38 mouse cellular contexts compared by ENCODE assay signal in genomic region chr5:120870782-120871181, GRCm38 (mm10). TPM values are rescaled to one million over a fixed set of nuclear protein-coding genes. Genes with fewer than 3 reads are reported as not detected.
DNase-seq lines count a peak whose midpoint lies in the region; ATAC-seq lines count a peak whose summit lies in the region.
"Had no signal": no experiment of that assay in that cellular context is flagged by ENCODE, and none has a peak within 500 bp of the region (broad histone marks: within the 10 kb centered on the region; RNA-seq: fewer than 3 reads in every experiment).

No protein-coding gene starts in this region.

- DNase-seq in heart, adult 11 months, result peak; percentile 63
- DNase-seq in heart, postnatal 36 days, result no peak
- peak; percentile 12 to 14 for DNase-seq in left cerebral cortex, postnatal 14 days (ENCODE audit: low spot score in 2 of 2)
- no peak for DNase-seq in left cerebral cortex, postnatal 10 days (ENCODE audit: extremely low spot score in 1 of 2, low spot score in 2 of 2)
- DNase-seq in right cerebral cortex, adult 2 months (ENCODE audit: low spot score in 2 of 2), result peak; percentile 7 to 10
- no peak for DNase-seq in right cerebral cortex, postnatal 14 days
- DNase-seq: adrenal gland, postnatal 25 days; cerebellum, adult 2 months; cerebellum, postnatal 25 days; gastrocnemius, postnatal 14 days; liver, embryonic 13.5 days; lung, adult 18-20 months; lung, postnatal 10 days; thymus, postnatal 14 days had no signal

- no peak for ATAC-seq in activated CD4-positive, CD25-positive, alpha-beta regulatory T cell, adult 4 months
- ATAC-seq: CD4-positive, CD25-positive, alpha-beta regulatory T cell, adult 4 months; forebrain, embryonic 15.5 days; intestine, postnatal 0 days; midbrain, embryonic 16.5 days had no signal

- intact Hi-C loops in heart, postnatal 36 days (cut with DNase I), result no loop called here
- intact Hi-C loops in left cerebral cortex, postnatal 14 days (cut with DNase I), result no loop called here
- intact Hi-C loops in left cerebral cortex, postnatal 10 days (cut with DNase I), result no loop called here

RNA-seq across cellular contexts. Expression of gene Oas1h, which starts 9.6 kb away (rescaled TPM):
- total RNA-seq in heart, postnatal 36 days (2021), result not detected
- not detected for total RNA-seq in left cerebral cortex, postnatal 14 days (2021)
- not detected for total RNA-seq in left cerebral cortex, postnatal 10 days (2021)
- polyA plus RNA-seq in activated CD4-positive, CD25-positive, alpha-beta regulatory T cell, adult 4 months (2017; shearing (Covaris generic)), result not detected
- total RNA-seq: adrenal gland, adult 18-20 months; adrenal gland, postnatal 25 days; gastrocnemius, postnatal 14 days; granulocyte monocyte progenitor cell, adult 5-6 weeks; hematopoietic stem cell, adult 5-6 weeks; layer of hippocampus, postnatal 10 days; left cerebral cortex, adult 18-20 months; megakaryocyte-erythroid progenitor cell, adult 5-6 weeks had no signal
- polyA plus RNA-seq: CD4-positive, CD25-positive, alpha-beta regulatory T cell, adult 4 months; cerebellum, adult 2 months; embryonic facial prominence, embryonic 12.5 days; forebrain, embryonic 10.5 days; forebrain, embryonic 15.5 days; heart, embryonic 11.5 days; heart, embryonic 16.5 days; hindbrain, embryonic 14.5 days; intestine, postnatal 0 days; kidney, embryonic 14.5 days; limb, embryonic 10.5 days; limb, embryonic 15.5 days; liver, embryonic 13.5 days; macrophage; midbrain, embryonic 16.5 days; myocyte; neural tube, embryonic 12.5 days; stomach, embryonic 15.5 days; urinary bladder, adult 2 months had no signal

RNA-seq across cellular contexts. Expression of gene Oas1g, which starts 16.6 kb away (rescaled TPM):
- under 1 TPM in 1 of 2 experiments, not detected in 1; 0.73 TPM for total RNA-seq in heart, postnatal 36 days (2021)
- total RNA-seq in left cerebral cortex, postnatal 14 days (2021), result not detected
- not detected for total RNA-seq in left cerebral cortex, postnatal 10 days (2021)
- polyA plus RNA-seq in activated CD4-positive, CD25-positive, alpha-beta regulatory T cell, adult 4 months (2017; shearing (Covaris generic)), result 1 to 10 TPM in 1 of 2 experiments, not detected in 1; 1.0 TPM
- total RNA-seq: layer of hippocampus, postnatal 10 days; left cerebral cortex, adult 18-20 months; megakaryocyte-erythroid progenitor cell, adult 5-6 weeks had no signal
- polyA plus RNA-seq: forebrain, embryonic 10.5 days; heart, embryonic 11.5 days; midbrain, embryonic 16.5 days; myocyte had no signal

RNA-seq across cellular contexts. Expression of gene Oas1f, which starts 23.6 kb away (rescaled TPM):
- total RNA-seq in heart, postnatal 36 days (2021), result not detected
- not detected for total RNA-seq in left cerebral cortex, postnatal 14 days (2021)
- not detected for total RNA-seq in left cerebral cortex, postnatal 10 days (2021)
- polyA plus RNA-seq in activated CD4-positive, CD25-positive, alpha-beta regulatory T cell, adult 4 months (2017; shearing (Covaris generic)), result not detected
- total RNA-seq: adrenal gland, adult 18-20 months; adrenal gland, postnatal 25 days; gastrocnemius, postnatal 14 days; granulocyte monocyte progenitor cell, adult 5-6 weeks; hematopoietic stem cell, adult 5-6 weeks; layer of hippocampus, postnatal 10 days; left cerebral cortex, adult 18-20 months; megakaryocyte-erythroid progenitor cell, adult 5-6 weeks had no signal
- polyA plus RNA-seq: CD4-positive, CD25-positive, alpha-beta regulatory T cell, adult 4 months; cerebellum, adult 2 months; embryonic facial prominence, embryonic 12.5 days; forebrain, embryonic 10.5 days; forebrain, embryonic 15.5 days; heart, embryonic 11.5 days; hindbrain, embryonic 14.5 days; intestine, postnatal 0 days; kidney, embryonic 14.5 days; limb, embryonic 10.5 days; liver, embryonic 13.5 days; macrophage; midbrain, embryonic 16.5 days; myocyte; neural tube, embryonic 12.5 days; stomach, embryonic 15.5 days had no signal

RNA-seq across cellular contexts. Expression of gene Oas1a, which starts 36.5 kb away (rescaled TPM):
- total RNA-seq in heart, postnatal 36 days (2021), result 1 to 10 TPM in 1 of 2 experiments, under 1 TPM in 1; 0.75 to 2.1 TPM
- under 1 TPM; 0.37 to 0.40 TPM for total RNA-seq in left cerebral cortex, postnatal 14 days (2021)
- total RNA-seq in left cerebral cortex, postnatal 10 days (2021), result under 1 TPM in 1 of 2 experiments, not detected in 1; 0.18 TPM
- polyA plus RNA-seq in activated CD4-positive, CD25-positive, alpha-beta regulatory T cell, adult 4 months (2017; shearing (Covaris generic)), result 10 to 100 TPM; 33.6 to 48.3 TPM
- total RNA-seq: gastrocnemius, postnatal 14 days had no signal

RNA-seq across cellular contexts. Expression of gene Oas1d, which starts 43.6 kb away (rescaled TPM):
- total RNA-seq in heart, postnatal 36 days (2021), result not detected
- total RNA-seq in left cerebral cortex, postnatal 14 days (2021), result not detected
- total RNA-seq in left cerebral cortex, postnatal 10 days (2021), result not detected
- under 1 TPM in 1 of 2 experiments, not detected in 1; 0.17 TPM for polyA plus RNA-seq in activated CD4-positive, CD25-positive, alpha-beta regulatory T cell, adult 4 months (2017; shearing (Covaris generic))
- total RNA-seq: adrenal gland, adult 18-20 months; adrenal gland, postnatal 25 days; gastrocnemius, postnatal 14 days; granulocyte monocyte progenitor cell, adult 5-6 weeks; hematopoietic stem cell, adult 5-6 weeks; left cerebral cortex, adult 18-20 months; megakaryocyte-erythroid progenitor cell, adult 5-6 weeks had no signal
- polyA plus RNA-seq: CD4-positive, CD25-positive, alpha-beta regulatory T cell, adult 4 months; cerebellum, adult 2 months; embryonic facial prominence, embryonic 12.5 days; forebrain, embryonic 10.5 days; forebrain, embryonic 15.5 days; heart, embryonic 11.5 days; hindbrain, embryonic 14.5 days; kidney, embryonic 14.5 days; limb, embryonic 10.5 days; limb, embryonic 15.5 days; liver, embryonic 13.5 days; macrophage; myocyte; neural tube, embryonic 12.5 days; stomach, embryonic 15.5 days; urinary bladder, adult 2 months had no signal

Comparison
In these comparisons a context has a peak if more than half of its experiments do, and no peak if none do; other contexts are left out.
1. DNase-seq: peak in heart, adult 11 months (single experiment), left cerebral cortex, postnatal 14 days (2 of 2) and right cerebral cortex, adult 2 months (2 of 2); none in heart, postnatal 36 days (0 of 2), left cerebral cortex, postnatal 10 days (0 of 2) and right cerebral cortex, postnatal 14 days (single experiment).